Comparison of ENCODE assay signal across 8 mouse cellular contexts in the genomic region with DNA sequence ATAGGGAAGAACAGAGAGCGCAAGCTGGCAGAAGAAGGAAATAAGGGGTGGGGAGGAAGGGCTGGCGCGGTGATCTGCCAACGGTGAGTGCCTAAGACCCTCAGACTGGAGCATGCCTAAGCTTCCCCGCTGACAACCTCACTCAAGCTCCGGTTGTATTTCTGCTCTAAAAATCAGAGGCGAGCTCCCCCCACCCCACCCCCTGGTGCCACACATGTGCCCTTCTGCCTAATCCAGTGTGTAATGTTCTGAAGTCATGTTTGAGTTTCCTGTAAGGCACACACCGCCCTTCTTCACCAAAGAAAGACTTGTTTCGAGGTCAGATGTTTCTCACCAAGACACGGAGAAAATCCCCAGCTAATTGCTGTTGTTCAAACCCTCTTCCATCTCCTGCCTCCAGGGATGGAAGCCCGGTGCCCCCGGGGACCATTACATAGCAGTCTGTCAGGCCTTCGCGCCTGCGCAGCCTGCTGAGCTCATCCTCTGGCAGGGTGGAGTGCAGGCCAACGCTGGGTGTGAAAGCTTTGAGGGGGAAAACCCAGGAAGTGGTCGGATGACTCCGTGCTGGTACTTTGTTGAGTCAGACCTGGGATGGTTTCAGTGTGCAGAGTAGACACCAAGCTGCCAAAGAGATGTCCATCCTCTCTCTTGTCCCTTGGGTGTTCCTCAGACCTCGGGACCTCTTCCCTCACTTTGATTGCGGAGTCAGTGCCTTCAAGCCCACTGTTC.
A peak's percentile ranks its signal among the peaks of the same experiment; 100 is the strongest.
DNase-seq lines count a peak whose midpoint lies in the region; ATAC-seq lines count a peak whose summit lies in the region.

No protein-coding gene starts in this region.

- peak; percentile 7 to 24 for DNase-seq in adrenal gland, adult (ENCODE audit: inconsistent age in 2 of 2, low spot score in 1 of 2)
- no peak for DNase-seq in adrenal gland, postnatal 25 days
- DNase-seq in adipocyte (ENCODE audit: low spot score), result peak; percentile 16
- peak; percentile 63 to 75 for DNase-seq in heart, adult 9 months (ENCODE audit: low spot score in 2 of 2)
- peak; percentile 69 to 83 for DNase-seq in spleen, postnatal 4 days (ENCODE audit: low spot score in 2 of 2)
- DNase-seq in urinary bladder, adult 2 months (ENCODE audit: low spot score), result no peak

- H3K4me1 ChIP-seq in lung, embryonic 15.5 days, result peaks cover 23% of the 10 kb centered on the region

- no peaks in the 10 kb centered on the region for H3K27me3 ChIP-seq in lung, embryonic 15.5 days

- H3K9me3 ChIP-seq in lung, embryonic 15.5 days, result no peaks in the 10 kb centered on the region

- no peak overlapping the region for H3K4me3 ChIP-seq in lung, embryonic 15.5 days

- WGBS in lung, embryonic 15.5 days, result 50% methylated on average over 20 of the region's 20 CpGs

- H3K36me3 ChIP-seq in lung, embryonic 15.5 days, result no peaks in the 10 kb centered on the region

- no peak overlapping the region for H3K27ac ChIP-seq in lung, embryonic 15.5 days

- peak overlapping the region; percentile 33; the same call in 1 of the 2 replicates for H3K4me2 ChIP-seq in lung, embryonic 15.5 days

- ATAC-seq in lung, embryonic 15.5 days (ENCODE audit: borderline replicate concordance, extremely low read depth, low FRiP score, low TSS enrichment), result no peak; the same call in 1 of the 2 replicates
- no peak for ATAC-seq in frontal cortex, adult (ENCODE audit: low TSS enrichment)

- H3K9ac ChIP-seq in lung, embryonic 15.5 days, result no peak overlapping the region

Comparison
In these comparisons a context has a peak if more than half of its experiments do, and no peak if none do; other contexts are left out.
1. DNase-seq: peak in adrenal gland, adult (2 of 2), adipocyte (single experiment), heart, adult 9 months (2 of 2) and spleen, postnatal 4 days (2 of 2); none in adrenal gland, postnatal 25 days (single experiment) and urinary bladder, adult 2 months (single experiment).